8 mouse cellular contexts compared by ENCODE assay signal in the genomic region with DNA sequence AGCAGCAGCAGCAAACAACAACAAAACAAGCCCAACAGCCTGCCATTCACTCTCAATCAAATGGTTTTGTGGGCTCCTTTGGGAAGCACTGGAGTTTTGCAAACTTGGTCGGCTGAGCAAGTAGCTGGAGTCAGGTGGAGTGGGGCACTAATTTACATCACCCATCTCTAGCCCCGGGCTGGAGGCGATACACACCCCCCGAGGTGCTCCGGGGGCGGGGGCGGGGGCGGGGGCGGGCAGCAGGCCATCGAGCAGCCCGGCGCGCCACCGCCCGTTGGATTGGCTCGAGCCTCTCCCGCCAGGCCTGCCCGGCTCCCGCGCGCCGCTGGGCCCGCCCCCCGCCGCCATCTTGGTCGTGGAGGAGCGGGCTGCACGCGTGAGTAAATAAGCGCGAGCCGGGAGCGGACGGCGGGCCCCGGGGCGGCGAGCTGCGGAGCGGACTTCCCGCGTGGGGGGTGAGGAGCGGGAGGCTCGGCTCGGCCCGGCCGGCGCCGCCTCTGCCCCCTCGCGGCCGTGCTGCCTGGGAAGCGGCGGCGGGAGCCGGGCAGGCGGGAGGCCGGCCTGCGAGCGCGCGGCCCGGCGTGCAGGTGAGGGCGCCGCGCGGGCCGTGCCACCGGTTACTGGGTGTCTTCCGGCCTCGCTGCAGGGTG. TPM values are rescaled to one million over a fixed set of nuclear protein-coding genes. Genes with fewer than 3 reads are reported as not detected.
DNase-seq lines count a peak whose midpoint lies in the region; ATAC-seq and TF ChIP-seq lines count a peak whose summit lies in the region.

A gene (plus strand): TSS at position 342 of the 650 bp plus-strand sequence.

- TF ChIP-seq CTCF in liver, embryonic 14.5 days (IDR thresholded peaks at IDR 0.05; ENCODE audit: low read depth): no peak

- no peaks in the 10 kb centered on the region for H3K9me3 ChIP-seq in forebrain, embryonic 11.5 days (ENCODE audit: control insufficient read depth, low read length)
- no peaks in the 10 kb centered on the region for H3K9me3 ChIP-seq in heart, embryonic 16.5 days (replicated peaks; ENCODE audit: control insufficient read depth, low read length)
- H3K9me3 ChIP-seq in liver, embryonic 14.5 days (ENCODE audit: control insufficient read depth, low read length): no peaks in the 10 kb centered on the region
- no peaks in the 10 kb centered on the region for H3K9me3 ChIP-seq in stomach, embryonic 15.5 days

- 0 out of 2 replicates have a peak, but pooled peaks cover 8% of the 10 kb centered on the region for H3K4me1 ChIP-seq in forebrain, embryonic 11.5 days (replicated peaks; ENCODE audit: control insufficient read depth, insufficient read depth, low read length)
- H3K4me1 ChIP-seq in heart, embryonic 16.5 days (ENCODE audit: control insufficient read depth, insufficient read depth, low read length): peaks cover 13% of the 10 kb centered on the region
- peaks cover 5 to 16% of the 10 kb centered on the region in 2 experiments; a peak in 3 of 4 replicates for H3K4me1 ChIP-seq in liver, embryonic 14.5 days (replicated peaks; ENCODE audit: control insufficient read depth in 2 of 2, insufficient read depth in 2 of 2, low read length in 1 of 2)
- H3K4me1 ChIP-seq in stomach, embryonic 15.5 days: no peaks in the 10 kb centered on the region

- H3K4me2 ChIP-seq in forebrain, embryonic 11.5 days (ENCODE audit: low read depth, low read length, severe bottlenecking): peak within 1 kb of the TSS; percentile 70
- peak within 1 kb of the TSS; percentile 82 for H3K4me2 ChIP-seq in heart, embryonic 16.5 days (ENCODE audit: low read depth, low read length)
- peak within 1 kb of the TSS; percentile 84 for H3K4me2 ChIP-seq in liver, embryonic 14.5 days (ENCODE audit: low read depth)
- H3K4me2 ChIP-seq in stomach, embryonic 15.5 days: peak within 1 kb of the TSS; percentile 65

- peak within 1 kb of the TSS; percentile 98 for H3K4me3 ChIP-seq in forebrain, embryonic 11.5 days (ENCODE audit: low read depth, low read length)
- H3K4me3 ChIP-seq in heart, embryonic 16.5 days (ENCODE audit: low read length): peak within 1 kb of the TSS; percentile 88
- peak within 1 kb of the TSS; percentile 73 to 96 for H3K4me3 ChIP-seq in liver, embryonic 14.5 days (ENCODE audit: insufficient read depth in 1 of 2, low read depth in 2 of 2, low read length in 2 of 2)
- H3K4me3 ChIP-seq in stomach, embryonic 15.5 days (replicated peaks): peak within 1 kb of the TSS; percentile 99

- peaks cover 4% of the 10 kb centered on the region; the same call in 1 of the 2 replicates for H3K36me3 ChIP-seq in forebrain, embryonic 11.5 days (ENCODE audit: control insufficient read depth, insufficient read depth, low read length)
- peaks cover 18% of the 10 kb centered on the region for H3K36me3 ChIP-seq in heart, embryonic 16.5 days (ENCODE audit: control insufficient read depth, insufficient read depth)
- peaks cover 18% of the 10 kb centered on the region for H3K36me3 ChIP-seq in liver, embryonic 14.5 days (replicated peaks; ENCODE audit: control insufficient read depth, insufficient read depth, low read depth)
- H3K36me3 ChIP-seq in stomach, embryonic 15.5 days: 0 out of 2 replicates have a peak, but pooled peaks cover 4% of the 10 kb centered on the region

- ATAC-seq in forebrain, embryonic 11.5 days (replicated peaks; ENCODE audit: low FRiP score): peak; percentile 96
- peak; percentile 95 for ATAC-seq in heart, embryonic 16.5 days (replicated peaks; ENCODE audit: extremely low read depth, insufficient read depth, low FRiP score)
- peak; percentile 94 for ATAC-seq in liver, embryonic 14.5 days (ENCODE audit: insufficient read depth)
- ATAC-seq in stomach, embryonic 15.5 days (ENCODE audit: insufficient read depth, low FRiP score, low read depth): peak; percentile 92

- peak within 1 kb of the TSS; percentile 76 for H3K27ac ChIP-seq in forebrain, embryonic 11.5 days (ENCODE audit: low read depth, low read length)
- peak within 1 kb of the TSS; percentile 83 for H3K27ac ChIP-seq in heart, embryonic 16.5 days (ENCODE audit: low read length)
- peak within 1 kb of the TSS; percentile 32; the same call in 1 of the 2 replicates for H3K27ac ChIP-seq in liver, embryonic 14.5 days
- H3K27ac ChIP-seq in stomach, embryonic 15.5 days: peak within 1 kb of the TSS; percentile 92

- H3K9ac ChIP-seq in forebrain, embryonic 11.5 days (ENCODE audit: low read length): peak within 1 kb of the TSS; percentile 97
- H3K9ac ChIP-seq in heart, embryonic 16.5 days (ENCODE audit: low read length): peak within 1 kb of the TSS; percentile 98
- peak within 1 kb of the TSS; percentile 92 for H3K9ac ChIP-seq in liver, embryonic 14.5 days (replicated peaks)
- H3K9ac ChIP-seq in stomach, embryonic 15.5 days: peak within 1 kb of the TSS; percentile 94

- under 1% methylated on average over 59 of the region's 72 CpGs for WGBS in forebrain, embryonic 11.5 days
- 0% methylated on average over 62 of the region's 72 CpGs for WGBS in heart, embryonic 16.5 days
- under 1% methylated on average over 51 of the region's 72 CpGs for WGBS in liver, embryonic 14.5 days (ENCODE audit: insufficient replicate concordance)
- under 1% methylated on average over 29 of the region's 72 CpGs for WGBS in stomach, embryonic 15.5 days

- H3K27me3 ChIP-seq in forebrain, embryonic 11.5 days (ENCODE audit: control insufficient read depth, insufficient read depth, low read length): no peaks in the 10 kb centered on the region
- no peaks in the 10 kb centered on the region for H3K27me3 ChIP-seq in heart, embryonic 16.5 days (ENCODE audit: control insufficient read depth, insufficient read depth, low read length)
- H3K27me3 ChIP-seq in liver, embryonic 14.5 days (ENCODE audit: control insufficient read depth, insufficient read depth, low read length): no peaks in the 10 kb centered on the region; the same call in 1 of the 2 replicates
- H3K27me3 ChIP-seq in stomach, embryonic 15.5 days (replicated peaks): no peaks in the 10 kb centered on the region

- DNase-seq in CD8-positive naive resting alpha-beta T cell, adult 2 months (ENCODE audit: low read depth in 2 of 2, low spot score in 2 of 2): peak; percentile 63 to 64
- peak; percentile 58 for DNase-seq in c-Kit-positive CD71-positive TER-119-negative erythroid progenitor cells, embryonic 14.5 days (ENCODE audit: low read depth)
- DNase-seq in forebrain, embryonic 11.5 days (ENCODE audit: low spot score): peak; percentile 97
- DNase-seq in kidney, postnatal 36 days: peak; percentile 88 to 95
- peak; percentile 64 to 72 (median 65) for DNase-seq in liver, embryonic 14.5 days (ENCODE audit: low read depth in 3 of 3, low spot score in 3 of 3)
- DNase-seq in neural tube, embryonic 10.5 days (ENCODE audit: extremely low spot score, low spot score): peak; percentile 93

- TF ChIP-seq EP300 in liver, embryonic 14.5 days (IDR thresholded peaks at IDR 0.05; ENCODE audit: low read depth): no peak

RNA-seq across cellular contexts. Expression of the gene that starts here (rescaled TPM):
- polyA plus RNA-seq in forebrain, embryonic 11.5 days (2014; fragmentation: Nextera tagmentation; extraction: Ambion mirVana): 55.7 and 63.2 TPM in 2 replicates
- 13.7 and 18.1 TPM in 2 replicates for polyA plus RNA-seq in heart, embryonic 16.5 days (2015; fragmentation: Nextera tagmentation; extraction: Ambion mirVana)
- polyA plus RNA-seq in liver, embryonic 14.5 days (2012; rRNA removed): 7.1 and 10.9 TPM in 2 replicates
- polyA plus RNA-seq in liver, embryonic 14.5 days (2014; fragmentation: Nextera tagmentation; extraction: Ambion mirVana): 16.9 and 19.6 TPM in 2 replicates
- polyA plus RNA-seq in stomach, embryonic 15.5 days (2015; fragmentation: Nextera tagmentation; extraction: Ambion mirVana): 29.1 and 32.7 TPM in 2 replicates

Comparison
In these comparisons a context has a peak if more than half of its experiments do, and no peak if none do; other contexts are left out.
1. Peak in every context shown above with its lines: DNase-seq, ATAC-seq, H3K4me3 ChIP-seq and H3K27ac ChIP-seq.
2. H3K27ac ChIP-seq: peak in every context shown above with its lines; median percentile 92 in stomach, embryonic 15.5 days; 83 in heart, embryonic 16.5 days; 76 in forebrain, embryonic 11.5 days; 32 in liver, embryonic 14.5 days.